Mouse (Mus musculus) forebrain, embryonic 16.5 days (tissue): ENCODE measurements around the gene Jph2. TPM values are rescaled to one million over a fixed set of nuclear protein-coding genes. Genes with fewer than 3 reads are reported as not detected.

Experiments used
- ATAC-seq: fragments of 200-750 bp; cut with Nextera tagmentation; 2 replicates; pipeline ENCODE4 v1.8.0; 2017; ENCODE audit warnings: mild to moderate bottlenecking, moderate library complexity
- H3K27ac ChIP-seq: fragments of 300-500 bp; sonication (generic); 2 replicates; pipeline ENCODE4 v1.5.1; 2014; ENCODE audit warnings: low read length, control low read depth
- H3K27me3 ChIP-seq: fragments of 300-500 bp; sonication (generic); replicated peaks from 2 replicates; pipeline ENCODE4 v1.6.1; 2014; ENCODE audit warnings: low read length; ENCODE audit not compliant: control insufficient read depth, insufficient read depth
- H3K36me3 ChIP-seq: fragments of 300-500 bp; sonication (generic); 2 replicates; pipeline ENCODE4 v1.6.1; 2014; ENCODE audit not compliant: control insufficient read depth, insufficient read depth
- H3K4me1 ChIP-seq: fragments of 300-500 bp; sonication (generic); replicated peaks from 2 replicates; pipeline ENCODE4 v1.6.1; 2014; ENCODE audit warnings: low read length; ENCODE audit not compliant: control insufficient read depth, insufficient read depth
- H3K4me2 ChIP-seq: fragments of 300-500 bp; sonication (generic); 2 replicates; pipeline ENCODE4 v1.6.1; 2014; ENCODE audit warnings: mild to moderate bottlenecking, low read length, control low read depth
- H3K4me3 ChIP-seq: fragments of 300-500 bp; sonication (generic); replicated peaks from 2 replicates; pipeline ENCODE4 v1.5.1; 2014; ENCODE audit warnings: mild to moderate bottlenecking, low read length, control low read depth
- H3K9ac ChIP-seq: fragments of 300-500 bp; sonication (generic); replicated peaks from 2 replicates; pipeline ENCODE4 v1.6.1; 2014; ENCODE audit warnings: low read depth, low read length, control low read depth
- H3K9me3 ChIP-seq: fragments of 300-500 bp; sonication (generic); 2 replicates; pipeline ENCODE4 v1.6.1; 2016; ENCODE audit warnings: low read length; ENCODE audit not compliant: control insufficient read depth
- WGBS: fragments of 180-500 bp; shearing (Covaris S2); extraction: QIAGEN DNeasy Blood & Tissue Kit; methylation state at CpG from one replicate; pipeline ENCODE4 v1.1.7; 2014; 5-methylcytosine and 5-hydroxymethylcytosine counted together
- polyA plus RNA-seq: library from polyadenylated mRNA; unstranded; fragments of >200 nt; fragmentation: Nextera tagmentation; extraction: Ambion mirVana; gene quantifications from 2 replicates; pipeline ENCODE4 v1.2.1, GENCODE M21; 2015

Gene Jph2
- polyA plus RNA-seq, 1 experiment from 2014 or later: 0.28 TPM

DNA sequence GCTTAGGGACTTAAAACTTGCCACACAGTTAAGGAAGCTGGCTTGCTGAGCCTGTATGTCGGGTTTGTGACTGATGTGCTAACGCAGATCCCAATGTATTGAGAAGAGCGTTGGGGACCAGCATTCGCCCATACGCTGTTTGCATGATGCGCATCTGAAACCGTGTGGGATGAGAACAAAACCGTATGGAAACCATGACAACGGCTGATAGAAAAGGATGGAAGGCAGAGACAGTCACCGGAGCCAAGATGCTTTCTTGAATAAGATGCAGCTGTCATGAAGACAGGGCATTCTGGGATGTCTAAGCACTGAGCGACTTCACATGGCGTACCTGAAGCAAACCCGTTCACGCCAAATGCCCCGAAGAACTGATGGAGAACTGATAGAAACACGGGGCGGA is 88.4 kb downstream of the Jph2 start:
- no peaks in the 10 kb centered on the region for H3K9me3 ChIP-seq
- WGBS: 66% methylated on average over 17 of the region's 17 CpGs
- H3K9ac ChIP-seq: no peak overlapping the region
- no peaks in the 10 kb centered on the region for H3K27me3 ChIP-seq
- peaks cover 5% of the 10 kb centered on the region; the same call in 1 of the 2 replicates for H3K4me1 ChIP-seq
- no peak overlapping the region for H3K4me2 ChIP-seq
- H3K4me3 ChIP-seq: no peak overlapping the region
- no peaks in the 10 kb centered on the region for H3K36me3 ChIP-seq
- ATAC-seq: peak; percentile 71; the same call in 1 of the 2 replicates
- no peak overlapping the region for H3K27ac ChIP-seq

DNA sequence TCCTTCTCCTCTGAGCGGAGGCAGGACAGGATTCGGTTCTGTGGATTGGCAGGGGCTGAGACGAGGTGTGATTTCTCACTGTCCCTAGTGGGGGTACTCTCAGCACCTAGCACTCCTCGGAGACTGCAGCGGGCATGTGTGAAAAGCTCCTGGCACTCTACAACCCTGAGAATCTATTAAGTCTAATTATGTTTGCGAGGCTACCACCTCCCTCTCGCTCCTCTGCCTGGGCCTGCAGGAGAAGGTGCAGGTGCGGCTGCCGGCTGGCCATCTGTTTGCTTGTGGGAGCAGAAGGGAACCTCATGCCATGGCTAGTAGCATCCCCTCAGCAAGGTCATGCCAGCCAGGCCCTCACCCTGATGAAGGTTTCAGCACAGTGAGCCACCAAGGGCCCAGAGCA is 94.8 kb downstream of the Jph2 start:
- WGBS: 22% methylated on average over 9 of the region's 9 CpGs
- peaks cover 39% of the 10 kb centered on the region for H3K4me1 ChIP-seq
- H3K27ac ChIP-seq: no peak overlapping the region
- no peak overlapping the region for H3K4me3 ChIP-seq
- ATAC-seq: peak; percentile 56
- H3K36me3 ChIP-seq: no peaks in the 10 kb centered on the region
- no peaks in the 10 kb centered on the region for H3K9me3 ChIP-seq
- H3K27me3 ChIP-seq: peaks cover 5% of the 10 kb centered on the region; the same call in 1 of the 2 replicates
- no peak overlapping the region for H3K4me2 ChIP-seq
- H3K9ac ChIP-seq: no peak overlapping the region

DNA sequence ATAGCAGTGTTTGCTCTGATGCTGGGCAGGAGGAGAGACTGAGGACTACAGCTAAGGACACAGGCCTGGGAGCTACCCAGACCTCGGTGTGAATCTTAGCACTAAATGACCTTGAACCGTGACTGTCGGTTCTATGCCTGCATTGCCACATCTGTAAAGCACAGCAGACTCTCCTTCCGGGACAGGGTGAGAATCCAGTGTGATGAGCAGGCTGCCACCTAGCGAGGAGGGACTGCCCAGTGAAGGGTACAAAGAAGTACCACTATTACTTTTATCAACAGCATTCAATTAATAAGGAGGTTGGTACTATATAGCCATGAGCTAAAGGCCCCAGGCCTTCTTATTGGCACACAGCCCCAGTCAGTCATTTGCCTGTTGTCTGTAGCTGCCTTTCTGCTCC is 96.2 kb downstream of the Jph2 start:
- H3K4me2 ChIP-seq: no peak overlapping the region
- no peak overlapping the region for H3K9ac ChIP-seq
- H3K27ac ChIP-seq: no peak overlapping the region
- H3K4me3 ChIP-seq: no peak overlapping the region
- no peak for ATAC-seq
- WGBS: 62% methylated on average over 5 of the region's 5 CpGs
- H3K36me3 ChIP-seq: no peaks in the 10 kb centered on the region
- H3K27me3 ChIP-seq: peaks cover 5% of the 10 kb centered on the region; the same call in 1 of the 2 replicates
- peaks cover 53% of the 10 kb centered on the region for H3K4me1 ChIP-seq
- no peaks in the 10 kb centered on the region for H3K9me3 ChIP-seq

DNA sequence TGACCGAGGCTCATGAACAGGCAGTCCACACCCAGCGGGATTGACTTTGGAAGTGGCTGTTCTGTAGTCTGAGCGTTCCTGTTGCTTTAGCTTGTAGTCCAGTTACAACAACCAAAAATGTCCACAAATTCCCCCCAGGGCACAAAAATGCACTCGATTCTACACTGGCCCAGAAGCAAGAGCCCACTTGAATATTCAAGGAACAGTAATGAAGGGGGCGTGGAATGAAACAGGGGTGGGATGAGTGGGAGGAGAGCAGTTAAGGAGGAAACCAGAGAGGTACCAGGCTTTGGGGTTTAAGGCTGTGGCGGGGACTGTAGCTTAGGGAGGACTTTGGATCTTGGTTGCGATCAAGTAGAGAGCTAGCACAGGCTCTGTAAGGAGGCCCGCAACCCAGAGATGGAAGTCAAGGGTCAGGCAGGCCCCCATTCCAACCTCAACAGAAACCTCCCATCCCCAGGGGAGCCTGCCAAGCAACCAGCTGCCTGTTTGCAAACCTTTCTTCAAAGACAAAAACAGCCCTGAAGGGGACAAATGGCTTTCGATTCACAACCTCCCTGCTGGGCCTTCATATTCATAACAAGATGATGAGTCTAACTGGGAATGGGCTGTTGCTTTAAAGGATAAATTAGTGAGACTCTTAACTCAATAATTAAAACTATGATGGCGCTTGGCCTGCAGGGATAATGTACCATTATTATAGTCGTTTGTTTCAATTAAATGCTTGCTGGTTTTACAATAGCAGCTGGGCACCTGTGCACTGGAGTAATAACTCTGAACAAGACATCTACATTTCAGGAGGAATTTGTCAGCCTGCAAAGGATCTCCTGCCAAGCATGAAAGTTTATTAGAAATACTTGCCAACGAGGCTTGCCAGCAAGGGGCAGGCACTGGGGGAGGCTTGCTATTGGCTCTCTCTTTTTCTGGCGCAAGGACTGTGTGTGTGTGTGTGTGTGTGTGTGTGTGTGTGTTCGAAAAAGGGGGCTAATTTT is 97.4 kb downstream of the Jph2 start:
- Histone ChIP-seq H3K27me3 (peaks cover 14% of the 10 kb centered on the region), H3K4me3 (no peak overlapping the region), H3K27ac (no peak overlapping the region), H3K9me3 (no peaks in the 10 kb centered on the region), H3K4me1 (peaks cover 58% of the 10 kb centered on the region), H3K4me2 (no peak overlapping the region), H3K36me3 (no peaks in the 10 kb centered on the region), H3K9ac (no peak overlapping the region)
- peak; percentile 36 for ATAC-seq
- 24% methylated on average over 14 of the region's 14 CpGs for WGBS

DNA sequence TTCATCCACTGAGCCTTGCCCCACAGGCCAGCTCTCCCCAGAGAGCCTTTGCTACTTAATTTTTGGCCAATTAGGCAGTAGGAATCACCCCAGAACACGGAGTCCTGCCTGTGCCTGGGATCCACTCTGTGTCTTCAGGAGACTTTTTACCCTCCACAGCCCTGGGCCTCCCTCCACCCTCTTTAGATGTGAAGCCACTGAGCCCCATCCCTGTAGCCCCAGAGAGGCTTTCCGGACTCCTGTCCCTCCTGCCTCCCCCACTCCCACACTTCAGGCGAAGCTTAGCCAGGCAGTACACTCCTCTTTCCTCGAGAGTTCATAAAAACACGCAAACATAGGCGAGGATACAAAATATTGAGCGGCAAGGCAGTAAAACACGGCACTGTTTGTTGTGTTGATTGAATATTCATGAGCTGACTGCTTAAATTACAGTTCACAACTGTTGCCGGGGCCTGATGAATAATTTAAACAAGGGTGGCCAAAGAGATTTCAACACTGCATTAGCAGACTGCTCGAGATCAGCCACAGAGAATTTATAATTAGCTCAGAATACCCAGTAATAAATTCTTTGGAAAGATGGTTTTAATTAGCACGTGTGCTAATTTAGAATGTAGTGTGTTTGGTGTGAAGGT is 100.7 kb downstream of the Jph2 start:
- 10% methylated on average over 11 of the region's 11 CpGs for WGBS
- Histone ChIP-seq H3K4me1 (peaks cover 45% of the 10 kb centered on the region), H3K4me3 (no peak overlapping the region), H3K9ac (no peak overlapping the region; the same call in 1 of the 2 replicates), H3K9me3 (no peaks in the 10 kb centered on the region), H3K36me3 (no peaks in the 10 kb centered on the region), H3K27me3 (peaks cover 11% of the 10 kb centered on the region), H3K27ac (no peak overlapping the region), H3K4me2 (peak overlapping the region; percentile 4; the same call in 1 of the 2 replicates)
- ATAC-seq: peak; percentile 81

DNA sequence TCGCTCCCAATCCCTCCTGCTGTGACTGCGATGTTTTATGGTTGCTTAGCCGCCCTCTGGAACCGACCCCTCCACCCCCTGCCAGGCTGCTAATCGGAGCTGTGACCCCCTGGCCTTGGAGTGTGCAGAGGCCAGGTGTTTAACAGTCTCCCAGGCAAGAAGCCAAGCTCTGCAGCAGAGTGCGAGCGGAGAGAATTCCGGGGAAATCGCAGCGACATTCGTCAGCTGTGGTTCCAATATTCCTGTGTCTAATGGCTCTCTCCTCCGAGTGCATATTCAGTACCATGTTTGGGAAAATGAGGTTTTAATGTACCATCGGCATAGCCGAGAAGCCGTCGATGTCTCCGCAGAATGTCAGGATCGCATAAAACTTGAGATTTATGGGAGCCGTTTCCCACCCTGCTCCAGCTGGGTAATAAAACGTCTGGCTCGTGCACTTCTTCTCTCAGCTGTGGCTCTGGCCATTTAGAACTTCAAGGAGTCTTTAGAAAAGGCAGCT is 108.9 kb downstream of the Jph2 start:
- peak; percentile 39; the same call in 1 of the 2 replicates for ATAC-seq

More for the DNA sequence above, 108.9 kb downstream of the Jph2 start:
- H3K36me3 ChIP-seq: no peaks in the 10 kb centered on the region
- H3K9ac ChIP-seq: 0 out of 2 replicates have a peak overlapping the region, but pooled peaks have one; percentile 18
- 20% methylated on average over 21 of the region's 21 CpGs for WGBS
- H3K4me2 ChIP-seq: peak overlapping the region; percentile 25
- no peaks in the 10 kb centered on the region for H3K9me3 ChIP-seq
- peak overlapping the region; percentile 38; the same call in 1 of the 2 replicates for H3K27ac ChIP-seq
- H3K4me1 ChIP-seq: peaks cover 12% of the 10 kb centered on the region
- H3K4me3 ChIP-seq: 0 out of 2 replicates have a peak overlapping the region, but pooled peaks have one; percentile 17
- peaks cover 22% of the 10 kb centered on the region for H3K27me3 ChIP-seq

Other genes starting within 250 kb of the Jph2 start
- gene Tox2, start 194.9 kb downstream of the Jph2 start, polyA plus RNA-seq: 17.6 and 22.9 TPM in 2 replicates
- gene Oser1, start 26.7 kb upstream of the Jph2 start, polyA plus RNA-seq: 77.3 and 77.4 TPM in 2 replicates
- gene Gdap1l1, start 40.5 kb upstream of the Jph2 start, polyA plus RNA-seq: 103 and 124 TPM in 2 replicates
- gene Fitm2, start 74.6 kb upstream of the Jph2 start, polyA plus RNA-seq: 13.0 and 15.4 TPM in 2 replicates
- gene R3hdml, start 94.3 kb upstream of the Jph2 start, polyA plus RNA-seq: not detected in 2 replicates
- gene Hnf4a, start 108.8 kb upstream of the Jph2 start, polyA plus RNA-seq: 0.08 TPM in 1 of 2 replicates, not detected in the other
- gene Ttpal, start 204.3 kb upstream of the Jph2 start, polyA plus RNA-seq: 44.1 and 46.4 TPM in 2 replicates
- gene Serinc3, start 247.1 kb upstream of the Jph2 start, polyA plus RNA-seq: 31.4 and 34.3 TPM in 2 replicates